Mouse (Mus musculus): ENCODE data around the gene Npy. TPM values are rescaled to one million over a fixed set of nuclear protein-coding genes. Genes with fewer than 3 reads are reported as not detected.

Npy gene
- total RNA-seq, 2 experiments from 2014 or later: 696 to 747 TPM

DNA sequence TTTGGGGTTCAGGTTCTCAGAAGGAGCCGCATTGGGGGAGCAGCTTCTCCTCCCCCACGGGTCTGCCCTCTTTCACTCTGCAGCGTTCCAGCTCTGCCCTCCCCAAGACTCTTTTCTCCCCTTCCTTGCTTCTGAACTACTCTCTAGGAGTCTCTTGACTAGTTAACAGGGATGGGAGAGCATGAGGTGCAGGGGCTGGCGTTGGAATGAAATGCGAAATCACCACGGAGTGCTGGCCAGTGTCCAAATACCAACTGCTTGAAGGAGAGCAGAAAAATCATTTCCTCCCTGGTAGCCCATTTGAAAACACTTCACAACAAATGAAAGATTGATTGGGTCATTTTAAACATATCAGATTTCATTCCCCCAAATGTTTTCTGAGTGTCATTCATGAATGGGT is 53.3 kb downstream of the Npy start:
- DNase-seq (ENCODE audit: low spot score in 2 of 2): no peak

Data from adrenal gland, adult 18-20 months (tissue).